Mouse (Mus musculus): ENCODE data around the gene Plekhf1.

Gene Plekhf1

GRCm38 (mm10) chr7:38184786-38185185, 43.0 kb downstream of the Plekhf1 start:
- no peak for DNase-seq

GRCm38 (mm10) chr7:38184418-38184745, 43.4 kb downstream of the Plekhf1 start:
- no peak for DNase-seq

DNA sequence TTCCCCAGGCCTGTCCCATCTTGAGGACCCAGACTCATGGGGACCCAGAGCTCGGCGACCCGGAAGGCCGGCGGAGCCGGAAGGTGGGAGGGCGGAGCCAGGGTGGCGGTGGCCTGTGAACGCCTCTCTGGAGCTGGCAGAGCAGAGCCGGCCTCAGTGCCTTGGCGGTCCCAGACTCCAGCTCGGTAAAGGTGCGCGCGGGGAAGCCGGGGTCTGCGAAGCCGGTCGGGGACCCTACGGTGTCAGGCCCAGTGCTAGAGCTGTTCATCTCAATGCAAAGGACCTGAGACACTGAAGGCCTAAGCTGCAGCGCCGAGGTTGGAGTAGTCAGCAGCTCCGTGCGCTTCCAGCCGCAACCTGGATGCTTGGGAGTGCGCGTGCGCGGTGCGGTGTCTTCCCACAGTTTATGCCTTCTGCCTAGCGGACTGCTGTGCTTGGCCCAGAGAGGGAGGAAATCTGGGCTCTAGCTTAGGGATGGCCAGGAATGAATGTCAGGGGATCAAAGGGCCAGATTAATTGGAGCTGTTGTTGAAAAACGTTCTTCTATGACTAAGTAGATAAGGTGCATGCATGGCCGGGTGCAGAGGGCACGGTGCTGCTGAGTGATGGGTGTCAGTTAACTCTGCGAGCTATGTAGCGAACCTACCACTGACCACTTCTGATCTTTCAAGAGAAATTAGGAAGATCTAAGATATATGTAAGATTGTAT, 44.0 kb downstream of the Plekhf1 start:
- peak; percentile 88 for DNase-seq

DNA sequence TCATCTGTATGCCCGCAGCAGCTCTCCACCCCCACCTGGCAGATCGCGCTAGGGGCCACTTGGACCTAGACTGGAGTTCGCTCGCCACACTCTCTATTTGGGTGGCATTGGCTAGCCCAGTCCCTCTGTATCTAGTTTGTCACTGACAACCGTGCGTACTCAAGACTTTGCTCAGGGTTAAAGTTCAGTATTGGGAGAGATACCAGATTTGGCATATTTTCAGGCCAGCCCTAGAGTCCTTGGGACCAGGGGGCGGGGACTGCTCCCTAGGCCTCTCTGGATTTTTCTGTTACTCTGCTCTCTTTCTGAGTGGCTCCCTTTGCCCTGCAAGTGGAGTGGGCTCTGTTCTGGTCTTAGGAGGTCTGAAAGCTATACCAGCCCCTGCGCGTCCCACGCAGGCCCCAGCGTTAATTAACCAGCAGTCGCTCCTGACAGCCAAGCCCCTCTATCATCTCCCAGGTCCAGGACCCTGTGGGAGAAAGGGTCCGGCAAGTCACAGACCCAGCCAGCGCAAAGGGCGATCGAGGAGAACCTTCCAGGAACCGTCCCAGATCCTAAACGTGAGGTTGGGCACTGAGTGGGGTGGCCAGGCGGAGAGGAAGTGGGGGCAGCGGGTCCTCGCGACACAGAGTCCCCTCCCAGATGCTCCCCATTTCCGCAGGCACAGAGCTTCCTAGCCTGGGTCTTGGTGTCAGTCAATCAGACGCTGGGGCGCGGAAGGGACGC, 44.7 kb downstream of the Plekhf1 start, which contains the start of gene 1600014C10Rik:
TSS of gene 1600014C10Rik (plus strand) at position 256 of the 726 bp plus-strand sequence.
- peak; percentile 15 for DNase-seq

DNA sequence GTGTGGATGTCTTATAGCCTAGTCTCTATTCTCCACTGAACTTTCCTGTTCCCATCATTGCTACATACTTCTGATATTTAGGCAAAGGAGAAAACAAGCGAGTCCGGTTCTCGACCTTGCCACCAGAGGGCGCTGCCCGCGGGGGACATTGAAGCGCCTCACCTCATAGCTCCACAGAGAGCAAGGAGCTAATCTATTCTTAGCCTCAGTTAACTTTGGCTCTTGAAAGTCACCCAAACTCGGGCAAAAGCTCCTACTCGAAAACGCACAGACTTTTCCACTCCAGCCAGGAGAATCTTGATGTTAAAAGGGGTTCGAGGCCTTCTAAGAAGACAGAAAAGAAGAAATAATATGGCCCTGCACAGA, 45.2 kb downstream of the Plekhf1 start:
- peak; percentile 78 for DNase-seq

DNA sequence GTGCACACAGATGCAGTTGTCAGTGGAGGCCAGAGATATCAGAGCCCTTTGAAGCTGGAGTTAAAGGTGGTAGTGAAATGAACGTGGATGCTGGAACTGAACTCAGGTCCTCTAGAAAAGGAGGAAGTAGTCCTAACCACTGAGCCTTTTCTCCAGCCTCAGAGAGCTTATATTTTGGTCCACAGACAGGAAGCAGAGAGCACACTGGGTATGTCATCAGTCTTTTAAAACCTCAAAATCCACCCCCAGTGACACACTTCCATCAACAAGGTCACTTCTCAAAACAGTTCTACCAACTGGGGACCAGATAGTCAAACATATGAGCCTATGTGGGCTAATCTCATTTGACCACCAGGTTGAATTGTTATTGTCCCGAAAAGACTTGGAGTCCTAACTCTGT, 46.5 kb downstream of the Plekhf1 start:
- no peak for DNase-seq

DNA sequence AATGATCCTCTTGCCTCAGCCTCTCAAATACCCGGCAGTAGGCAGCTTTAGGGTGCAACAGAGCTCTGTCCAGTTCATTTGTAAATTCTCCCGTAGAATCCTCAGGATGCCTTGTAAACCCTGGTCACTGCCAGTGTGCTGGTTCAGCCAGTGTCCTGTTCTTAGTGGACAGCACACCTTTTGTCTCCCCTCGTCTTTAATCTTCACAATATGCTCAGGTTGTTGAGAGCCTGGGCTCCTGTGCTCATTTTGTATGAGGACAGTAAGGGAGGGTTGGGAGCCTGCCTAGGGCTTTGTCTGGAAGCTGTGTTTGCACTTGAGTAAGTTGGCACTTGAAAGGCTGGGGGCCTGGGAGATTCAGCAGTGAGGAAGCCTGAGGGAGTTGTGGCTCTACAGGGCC, 47.9 kb downstream of the Plekhf1 start:
- no peak for DNase-seq

DNA sequence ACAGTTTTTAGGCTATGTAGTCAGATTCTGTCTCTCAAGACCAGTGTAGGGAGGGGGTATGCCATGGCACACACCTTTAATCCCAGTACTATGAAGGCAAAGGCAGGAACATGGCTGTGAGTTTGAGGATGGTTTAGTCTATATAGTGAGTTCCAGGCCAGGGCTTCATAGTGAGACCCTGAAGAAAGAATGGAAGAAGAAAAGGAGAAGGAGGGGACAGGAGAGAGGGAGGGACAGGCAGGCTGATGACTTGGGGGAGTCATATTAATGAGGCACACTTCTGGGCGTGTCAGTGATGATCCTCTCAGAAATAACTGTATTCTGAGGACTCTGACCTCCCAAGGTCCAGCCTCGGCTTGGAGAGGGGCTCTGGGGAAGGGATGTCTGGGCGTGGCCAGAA, 51.8 kb downstream of the Plekhf1 start:
- DNase-seq = no peak

DNA sequence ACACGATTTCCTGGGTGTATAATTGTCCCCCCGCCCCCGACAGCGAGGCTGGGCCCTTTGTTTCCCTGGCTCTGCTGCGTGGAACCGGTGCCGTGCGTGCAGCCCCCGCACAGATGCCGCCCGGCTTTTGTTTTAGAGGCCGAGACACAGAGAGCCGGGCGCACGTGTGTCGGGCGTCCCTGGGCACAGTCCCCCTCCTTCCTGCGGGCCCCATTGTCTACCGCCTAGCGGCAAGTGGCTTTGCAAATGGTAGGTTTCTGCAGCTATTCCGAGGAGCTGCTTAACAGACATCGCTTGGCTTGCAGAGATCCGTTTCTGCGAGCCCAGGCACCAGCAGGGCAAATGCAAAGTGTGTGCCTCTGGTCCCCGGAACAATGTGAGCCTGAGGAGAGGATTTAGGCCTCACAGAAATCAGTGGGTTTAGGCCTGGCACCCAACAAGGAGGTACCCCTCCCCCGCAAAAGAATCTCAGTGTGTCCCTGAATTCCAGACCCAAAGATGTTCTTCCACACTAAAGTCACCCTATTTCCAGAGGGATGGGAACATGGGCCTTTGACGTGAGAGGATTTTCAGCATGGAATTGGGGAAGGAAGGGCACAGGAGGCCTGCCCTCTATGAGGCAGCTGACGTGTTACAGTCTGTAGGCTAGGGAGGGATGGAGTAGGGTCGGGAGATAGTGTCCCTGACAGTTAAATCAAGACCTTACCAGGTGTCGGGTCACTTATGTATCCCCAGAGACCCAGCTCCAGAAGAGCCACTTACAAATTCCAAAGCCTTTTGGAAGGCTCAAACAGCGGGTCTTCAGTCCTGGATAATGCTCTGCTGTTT, 53.3 kb downstream of the Plekhf1 start:
- peak; percentile 63 for DNase-seq

- no peak for DNase-seq
Measured at GRCm38 (mm10) chr7:38173871-38174270, 53.9 kb downstream of the Plekhf1 start.

- peak; percentile 66 for DNase-seq
Measured at GRCm38 (mm10) chr7:38167724-38168141, 60.1 kb downstream of the Plekhf1 start.

Measured in right cerebral cortex, postnatal 25 days (tissue).